Mouse (Mus musculus): ENCODE data around the gene Irak4.

Irak4 gene

DNA sequence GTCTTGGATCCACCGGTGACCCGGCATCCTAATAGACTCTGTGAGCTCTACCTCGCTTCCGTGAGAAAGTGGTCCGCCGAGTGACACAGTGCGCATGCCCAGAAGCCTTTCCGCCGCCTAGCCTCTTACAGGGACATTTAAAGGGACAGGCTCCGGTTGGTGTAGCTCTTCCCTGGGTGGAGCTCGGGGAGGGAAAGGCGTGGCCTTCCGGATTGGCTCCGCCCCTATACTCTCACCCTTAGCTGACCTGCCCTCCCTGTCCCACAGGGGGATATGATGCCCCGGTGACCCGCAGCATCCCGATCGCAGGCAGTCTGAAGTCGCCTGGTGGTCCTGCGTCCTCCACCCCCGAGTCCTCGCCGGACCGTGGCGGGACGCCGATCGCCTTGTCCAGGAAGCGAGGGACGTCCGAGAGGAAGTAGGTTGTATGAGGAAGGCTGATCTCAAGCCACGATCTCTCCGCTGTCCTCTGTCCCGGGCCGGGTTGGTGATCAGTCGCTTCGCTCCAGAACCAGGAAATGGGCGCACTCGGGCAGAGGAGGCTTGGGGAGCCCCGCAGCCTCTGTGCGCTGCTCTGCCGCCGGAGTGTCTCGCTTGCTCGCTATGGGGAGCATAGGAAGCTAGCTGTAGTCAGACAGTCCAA is at the start of gene Irak4, which contains the start of gene Pus7l:
TSS of gene Irak4 (plus strand) at position 235 of the 643 bp plus-strand sequence.
TSS of gene Pus7l (minus strand) at position 139 of the 643 bp plus-strand sequence.
- DNase-seq, result peak; percentile 95

GRCm38 (mm10) chr15:94494445-94494844 is 49.0 kb upstream of the Irak4 start:
- DNase-seq, result peak; percentile 10

GRCm38 (mm10) chr15:94495936-94496335 is 47.5 kb upstream of the Irak4 start:
- DNase-seq, result peak; percentile 23

DNA sequence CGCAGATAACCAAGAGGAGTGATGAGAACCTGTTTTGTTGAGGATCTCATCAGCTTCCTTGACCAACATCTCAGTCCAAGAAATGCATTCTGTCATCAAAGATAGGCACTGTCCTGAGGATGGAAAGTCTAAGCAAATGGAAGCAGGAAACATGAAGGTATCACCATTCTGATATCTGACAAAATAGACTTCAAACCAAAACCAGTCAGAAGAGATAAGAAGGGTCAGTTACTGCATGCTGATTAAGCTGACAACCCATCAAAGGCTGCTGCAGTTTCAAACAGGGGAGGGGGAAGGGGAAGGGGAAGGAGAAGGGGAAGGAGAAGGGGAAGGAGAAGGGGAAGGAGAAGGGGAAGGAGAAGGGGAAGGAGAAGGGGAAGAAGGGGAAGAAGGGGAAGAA is 44.2 kb upstream of the Irak4 start:
- DNase-seq, result no peak

- DNase-seq, result no peak
Measured at GRCm38 (mm10) chr15:94503451-94504215, 39.8 kb upstream of the Irak4 start.

DNA sequence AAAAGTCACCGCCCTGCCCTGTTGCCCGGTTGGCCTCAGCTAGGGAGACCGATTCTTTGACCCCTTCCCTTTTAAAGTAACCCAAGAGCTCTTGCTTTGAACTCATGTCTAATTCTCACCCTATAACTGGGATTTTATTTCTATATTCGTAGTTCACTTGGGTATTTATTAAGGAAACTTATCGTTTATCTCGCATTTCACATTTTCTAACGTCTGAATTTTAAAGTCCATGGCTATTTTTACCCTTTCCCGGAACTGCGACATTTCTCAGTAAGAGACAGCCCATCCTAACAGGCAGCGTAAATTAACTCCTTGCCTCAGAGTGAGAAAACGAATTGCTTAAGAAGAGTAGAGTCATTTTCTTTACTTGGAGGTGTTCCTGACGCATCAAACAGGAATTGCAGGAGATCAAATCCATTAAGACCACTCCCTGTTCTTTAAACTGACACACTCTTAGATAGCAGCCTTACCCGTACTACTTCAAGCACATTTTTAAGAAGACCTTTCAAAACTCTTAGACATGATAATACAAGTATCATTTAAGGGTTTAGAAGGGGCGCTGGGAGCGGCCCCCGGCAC is 25.4 kb upstream of the Irak4 start:
- no peak for DNase-seq

DNA sequence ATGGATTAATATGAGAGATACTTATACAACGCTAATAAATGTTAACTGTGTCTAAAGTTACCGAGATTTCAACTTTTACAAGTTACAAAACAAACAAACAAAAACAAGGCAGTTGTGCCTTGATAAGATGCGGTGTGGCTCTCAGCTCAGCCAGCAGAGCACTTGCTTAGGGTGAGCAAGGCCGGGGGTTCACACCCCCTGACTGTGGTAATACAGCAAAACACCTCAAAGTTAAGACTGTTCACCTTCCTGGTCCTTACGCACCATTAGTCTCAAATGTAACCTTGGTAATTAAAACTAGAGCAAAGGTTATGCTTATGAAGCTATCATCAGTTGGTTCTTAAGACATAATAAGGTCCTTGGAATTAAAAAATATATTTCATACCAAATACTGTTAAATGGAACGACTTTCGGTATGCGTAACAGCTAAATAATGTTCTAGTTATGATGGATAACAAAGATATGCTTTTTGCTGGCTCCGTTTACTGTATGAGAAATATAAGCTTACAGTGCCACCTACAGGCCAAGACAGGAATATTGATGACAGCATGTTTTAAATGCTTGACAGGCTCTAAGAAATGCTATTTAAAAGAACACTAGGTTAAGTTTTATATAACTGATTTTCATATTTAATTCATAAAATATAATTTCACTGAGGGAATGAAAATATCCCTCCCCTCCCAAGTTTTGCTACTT is 23.1 kb upstream of the Irak4 start:
- no peak for DNase-seq

- DNase-seq, result no peak
Measured at GRCm38 (mm10) chr15:94520959-94521358, 22.5 kb upstream of the Irak4 start.

DNA sequence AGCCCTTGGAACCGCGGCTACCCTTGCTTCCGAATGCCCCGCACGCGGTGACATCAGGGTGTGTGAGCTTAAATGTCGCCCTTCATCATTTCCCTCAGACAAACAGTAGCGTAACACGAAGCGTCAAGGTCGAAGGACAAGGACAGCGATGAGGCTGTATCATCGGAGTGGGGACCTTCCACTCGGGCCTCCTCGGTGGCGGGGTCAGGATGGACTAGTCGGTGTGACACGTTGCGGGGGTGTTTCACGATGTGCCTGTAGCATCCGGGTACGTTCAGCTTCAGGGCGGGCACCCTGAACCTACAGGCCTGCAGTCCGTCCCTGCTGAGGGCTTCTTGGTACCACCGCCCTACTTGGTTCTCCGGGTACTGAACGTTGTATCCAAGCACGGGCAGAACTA is 20.2 kb upstream of the Irak4 start:
- no peak for DNase-seq

DNA sequence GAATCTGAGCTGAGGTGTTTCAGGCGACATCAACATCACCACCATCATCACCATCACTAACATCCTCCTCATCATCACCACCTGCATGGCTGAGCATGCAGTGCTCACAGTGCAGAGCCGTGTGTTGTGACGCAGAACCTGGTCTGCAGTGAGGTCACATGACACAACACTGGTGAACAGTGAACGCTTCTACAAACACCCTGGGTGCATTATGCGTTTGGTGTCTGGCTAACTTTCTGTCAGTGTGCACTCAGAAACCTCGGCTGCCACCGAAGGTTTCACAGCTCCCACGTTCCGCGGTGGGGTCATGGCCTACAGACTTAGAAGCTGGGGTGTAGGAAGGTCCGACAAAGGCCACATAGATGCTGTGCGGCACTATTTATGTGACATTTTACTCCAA is 18.5 kb upstream of the Irak4 start:
- no peak for DNase-seq

GRCm38 (mm10) chr15:94530519-94530918 is 12.9 kb upstream of the Irak4 start:
- no peak for DNase-seq

- no peak for DNase-seq
Measured at GRCm38 (mm10) chr15:94532306-94532705, 11.1 kb upstream of the Irak4 start.

DNA sequence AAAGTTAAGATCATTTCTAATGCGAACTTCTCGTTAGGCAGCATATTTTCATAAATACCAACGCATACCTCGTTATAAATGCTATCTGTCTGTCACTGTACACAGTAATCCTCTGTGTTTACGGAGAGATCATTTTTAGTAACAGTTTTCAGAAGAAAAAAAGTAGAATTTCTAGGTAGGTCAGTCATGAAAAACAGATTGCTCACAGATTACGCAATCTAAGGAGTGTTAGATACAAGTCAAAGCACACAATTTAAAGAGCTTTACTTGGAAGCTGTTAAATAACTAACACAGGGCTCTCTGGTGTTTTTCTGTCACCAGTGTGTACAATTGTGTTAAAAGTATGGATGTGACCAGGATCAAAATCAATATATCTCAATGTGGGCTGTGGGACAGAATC is 10.5 kb upstream of the Irak4 start:
- DNase-seq, result no peak

DNA sequence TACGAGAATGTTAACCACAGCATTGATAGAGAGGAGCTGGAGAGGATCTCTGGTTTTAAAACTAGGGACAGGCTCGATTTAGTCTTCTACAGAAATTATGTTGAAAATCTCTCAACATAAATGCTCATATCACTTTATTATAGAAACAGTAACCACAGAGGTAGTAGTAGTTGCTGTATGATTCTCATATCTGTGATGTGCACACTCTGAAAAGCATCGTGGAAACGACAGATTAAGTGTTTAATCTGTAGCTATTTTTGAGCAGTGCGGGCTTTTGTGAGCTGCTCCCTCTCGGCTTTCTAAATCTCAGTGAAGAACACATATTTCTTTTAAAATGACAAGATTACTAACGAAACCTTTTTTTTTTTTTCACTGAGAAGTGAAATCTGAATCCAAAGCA is 7.9 kb upstream of the Irak4 start:
- DNase-seq, result no peak

GRCm38 (mm10) chr15:94539296-94539695 is 4.1 kb upstream of the Irak4 start:
- DNase-seq, result no peak

GRCm38 (mm10) chr15:94542567-94543408 is 655 bp upstream of the Irak4 start:
- DNase-seq, result no peak

DNA sequence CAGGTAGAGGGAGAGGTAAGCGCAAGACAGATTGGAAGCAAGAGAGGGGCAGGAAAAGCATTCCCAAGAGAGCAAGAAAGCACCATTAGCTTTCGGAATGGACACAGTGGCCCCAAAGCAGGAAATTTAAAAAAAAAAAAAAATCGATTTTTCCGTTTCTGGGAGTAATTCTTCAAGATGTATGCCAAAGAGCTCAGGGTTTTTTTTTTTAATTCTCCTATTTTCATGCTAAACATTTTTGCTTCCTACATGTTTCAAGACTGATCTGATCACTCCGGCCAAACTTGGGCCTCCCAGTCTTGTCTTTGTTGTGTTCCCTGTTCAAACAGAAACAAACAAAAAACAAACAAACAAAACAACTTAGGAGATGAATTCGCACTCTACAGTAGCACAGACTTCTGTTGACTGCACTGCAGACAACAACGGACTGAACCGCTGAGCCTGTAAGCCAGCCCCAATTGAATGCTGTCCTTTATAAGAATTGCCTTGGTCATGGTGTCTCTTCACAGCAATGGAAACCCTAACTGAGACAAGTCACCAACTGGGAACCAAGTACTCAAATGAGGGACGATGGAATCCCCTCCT is 701 bp downstream of the Irak4 start:
- DNase-seq, result no peak

DNA sequence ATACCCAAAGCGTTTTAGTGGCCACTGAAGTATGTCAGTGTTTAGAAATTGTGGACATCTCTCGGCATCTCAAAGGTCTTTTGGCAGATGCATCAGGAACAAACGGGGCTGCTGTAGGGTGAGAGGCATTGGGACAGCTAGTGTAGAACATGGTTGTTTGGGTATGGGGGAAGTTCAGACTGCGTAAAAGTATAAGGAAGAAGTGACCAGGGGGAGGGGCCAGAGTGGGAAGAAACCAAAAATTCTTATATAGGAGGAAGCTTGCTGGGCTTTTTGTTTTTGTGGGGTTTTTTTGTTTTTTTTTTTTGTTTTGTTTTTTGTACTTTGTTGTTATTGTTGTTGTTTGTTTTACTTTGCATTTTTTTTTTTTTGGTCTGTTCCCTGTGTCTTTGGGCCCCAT is 1.4 kb downstream of the Irak4 start:
- no peak for DNase-seq

- no peak for DNase-seq
Measured at GRCm38 (mm10) chr15:94553536-94553935, 10.1 kb downstream of the Irak4 start.

DNA sequence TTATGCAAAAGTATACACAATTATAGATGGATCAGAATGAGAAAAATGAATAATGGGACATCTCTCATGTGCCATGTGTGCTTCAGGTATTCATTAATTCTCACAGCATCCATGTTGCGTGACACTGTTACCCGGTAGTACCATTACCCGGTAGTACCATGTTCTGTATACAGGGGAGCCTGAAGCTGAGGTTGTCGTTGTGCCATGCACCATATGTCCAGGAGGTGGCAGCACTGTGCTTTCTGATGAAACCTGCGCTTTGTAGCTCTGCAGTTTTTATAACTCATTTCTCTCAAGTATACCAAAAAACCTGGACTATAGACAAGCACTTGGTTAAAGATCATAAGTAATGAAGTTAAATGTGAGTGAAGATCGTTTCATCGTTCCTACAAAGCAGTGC is 14.0 kb downstream of the Irak4 start:
- peak; percentile 92 for DNase-seq

- no peak for DNase-seq
Measured at GRCm38 (mm10) chr15:94558895-94559656, 15.6 kb downstream of the Irak4 start.

Data from thymus, postnatal 4 days (tissue).